Mouse (Mus musculus) heart, embryonic 11.5 days (tissue): Measurements from ENCODE around the gene Fev. TPM values are rescaled to one million over a fixed set of nuclear protein-coding genes. Genes with fewer than 3 reads are reported as not detected.

Experiments
- ATAC-seq: fragments of 200-750 bp; cut with Nextera tagmentation; replicated peaks from 2 replicates; pipeline ENCODE4 v1.8.0; 2017; ENCODE audit warnings: moderate library complexity; ENCODE audit not compliant: insufficient number of reproducible peaks, low FRiP score, low TSS enrichment
- H3K27ac ChIP-seq: fragments of 300-500 bp; sonication (generic); 2 replicates; pipeline ENCODE4 v1.5.1; 2014; ENCODE audit warnings: mild to moderate bottlenecking, low read depth, low read length
- H3K27me3 ChIP-seq: fragments of 300-500 bp; sonication (generic); 2 replicates; pipeline ENCODE4 v1.6.1; 2014; ENCODE audit warnings: mild to moderate bottlenecking, low read length, mixed read lengths; ENCODE audit not compliant: control insufficient read depth, insufficient read depth
- H3K36me3 ChIP-seq: fragments of 300-500 bp; sonication (generic); 2 replicates; pipeline ENCODE4 v1.6.1; 2014; ENCODE audit warnings: mild to moderate bottlenecking, low read length, moderate library complexity, mixed read lengths; ENCODE audit not compliant: control insufficient read depth, insufficient read depth
- H3K4me1 ChIP-seq: fragments of 300-500 bp; sonication (generic); 2 replicates; pipeline ENCODE4 v1.6.1; 2014; ENCODE audit warnings: low read length; ENCODE audit not compliant: control insufficient read depth, insufficient read depth
- H3K4me2 ChIP-seq: fragments of 300-500 bp; sonication (generic); 2 replicates; pipeline ENCODE4 v1.6.1; 2014; ENCODE audit warnings: mild to moderate bottlenecking, moderate library complexity
- H3K4me3 ChIP-seq: fragments of 300-500 bp; sonication (generic); 2 replicates; pipeline ENCODE4 v1.5.1; 2014; ENCODE audit warnings: low read depth, low read length
- H3K9ac ChIP-seq: fragments of 300-500 bp; sonication (generic); 2 replicates; pipeline ENCODE4 v1.6.1; 2014; ENCODE audit warnings: mild to moderate bottlenecking, low read depth, low read length, moderate library complexity
- H3K9me3 ChIP-seq: fragments of 300-500 bp; sonication (generic); replicated peaks from 2 replicates; pipeline ENCODE4 v1.6.1; 2016; ENCODE audit warnings: low read length; ENCODE audit not compliant: control insufficient read depth
- WGBS: fragments of 180-500 bp; shearing (Covaris S2); extraction: QIAGEN DNeasy Blood & Tissue Kit; methylation state at CpG from one replicate; pipeline ENCODE4 v1.1.7; 2014; ENCODE audit not compliant: insufficient replicate concordance; 5-methylcytosine and 5-hydroxymethylcytosine counted together
- polyA plus RNA-seq: library from polyadenylated mRNA; unstranded; fragments of >200 nt; fragmentation: Nextera tagmentation; extraction: Ambion mirVana; gene quantifications from 2 replicates; pipeline ENCODE4 v1.2.1, GENCODE M21; 2014

The Fev gene
- polyA plus RNA-seq, 1 experiment from 2014 or later = 1.4 TPM

DNA sequence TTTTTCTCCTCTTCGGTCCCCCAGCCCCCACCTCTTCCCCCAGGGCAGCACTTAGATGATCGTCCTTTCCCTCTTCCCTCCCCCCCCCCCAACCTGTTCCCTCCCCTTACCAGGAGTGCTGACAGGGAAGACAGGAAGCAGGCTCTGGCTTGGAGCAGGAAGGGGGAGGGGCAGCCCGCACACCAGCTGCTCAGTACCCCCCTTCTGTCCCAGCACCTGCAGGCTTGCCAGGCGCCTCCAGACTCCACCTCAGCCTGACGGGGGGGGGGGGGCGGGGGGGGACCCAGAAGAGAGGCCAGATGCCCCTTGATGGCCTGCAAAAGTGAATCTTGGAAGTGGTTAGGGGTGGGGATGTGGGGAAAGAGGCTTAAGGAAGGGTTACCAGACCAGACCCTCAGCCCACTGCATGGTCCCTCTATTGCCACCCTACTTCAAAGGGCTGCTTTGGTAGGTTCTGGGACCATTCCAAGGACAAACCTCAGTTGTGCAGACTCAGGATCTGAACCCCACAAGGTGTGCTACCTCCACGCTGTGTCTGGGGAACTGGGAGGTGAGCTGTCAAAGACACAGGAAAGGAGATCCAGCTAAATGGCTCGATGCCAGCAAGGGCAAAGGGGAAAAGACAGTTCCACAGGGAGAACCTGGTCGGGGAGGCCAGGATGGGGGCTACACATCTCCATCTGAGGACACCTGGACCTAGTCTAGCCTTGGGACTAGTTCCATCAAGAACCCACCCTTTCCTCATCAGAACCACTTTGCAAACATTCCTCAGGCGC, 13.6 kb upstream of the Fev start:
- no peak overlapping the region for H3K9ac ChIP-seq
- H3K9me3 ChIP-seq = no peaks in the 10 kb centered on the region
- no peak overlapping the region for H3K4me2 ChIP-seq
- no peaks in the 10 kb centered on the region for H3K36me3 ChIP-seq
- peaks cover 98% of the 10 kb centered on the region for H3K27me3 ChIP-seq
- 5% methylated on average over 7 of the region's 10 CpGs for WGBS
- no peak overlapping the region for H3K4me3 ChIP-seq
- peaks cover 15% of the 10 kb centered on the region for H3K4me1 ChIP-seq
- no peak overlapping the region for H3K27ac ChIP-seq
- ATAC-seq = no peak

DNA sequence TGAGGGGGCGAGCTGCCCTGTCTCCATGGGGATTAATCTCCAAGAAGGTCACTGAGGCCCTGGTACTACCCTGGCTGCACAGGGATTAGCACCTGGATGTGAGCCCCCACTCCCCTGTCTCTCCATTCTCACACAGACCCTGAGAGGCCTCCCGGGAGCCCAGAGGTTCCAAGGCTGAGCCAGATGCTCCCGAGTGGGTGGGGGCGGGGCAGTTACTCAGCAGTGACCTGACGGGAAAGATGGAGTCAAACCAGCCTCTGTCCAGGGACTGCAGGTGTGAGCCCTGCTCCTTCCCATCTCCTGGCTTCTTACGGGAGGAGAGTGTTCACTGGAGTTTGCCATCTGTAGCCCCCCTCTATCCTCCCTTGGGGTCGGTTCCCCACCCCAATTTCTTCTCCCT, 12.8 kb upstream of the Fev start:
- H3K9ac ChIP-seq = no peak overlapping the region
- no peak overlapping the region for H3K27ac ChIP-seq
- no peak for ATAC-seq
- no peaks in the 10 kb centered on the region for H3K9me3 ChIP-seq
- WGBS = 2% methylated on average over 7 of the region's 7 CpGs
- no peak overlapping the region for H3K4me3 ChIP-seq
- no peak overlapping the region for H3K4me2 ChIP-seq
- H3K4me1 ChIP-seq = peaks cover 15% of the 10 kb centered on the region
- H3K27me3 ChIP-seq = peaks cover 98% of the 10 kb centered on the region
- no peaks in the 10 kb centered on the region for H3K36me3 ChIP-seq

DNA sequence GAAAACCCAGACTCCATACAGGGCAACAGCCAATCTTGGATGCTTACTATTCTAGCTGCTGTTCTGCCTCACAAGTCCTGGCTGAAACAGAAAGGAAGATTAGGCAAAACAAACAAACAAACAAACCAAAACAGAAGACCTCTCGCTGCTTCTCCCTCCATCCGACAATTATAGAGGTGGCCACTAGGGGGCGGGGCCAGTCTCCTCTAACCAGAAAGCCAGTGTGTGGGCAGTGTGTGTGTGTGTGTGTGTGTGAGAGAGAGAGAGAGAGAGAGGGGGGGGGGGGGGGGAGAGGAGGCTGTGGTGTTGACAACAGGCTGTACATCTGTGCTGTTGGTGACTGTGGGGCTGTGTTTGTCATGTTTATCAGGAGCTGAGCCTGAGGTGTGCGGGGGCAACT, 9.7 kb upstream of the Fev start:
- ATAC-seq = no peak
- H3K27me3 ChIP-seq = peaks cover 98% of the 10 kb centered on the region
- WGBS = 24% methylated on average over 4 of the region's 4 CpGs
- no peaks in the 10 kb centered on the region for H3K36me3 ChIP-seq
- no peaks in the 10 kb centered on the region for H3K9me3 ChIP-seq
- H3K4me1 ChIP-seq = peaks cover 10% of the 10 kb centered on the region
- no peak overlapping the region for H3K4me3 ChIP-seq
- H3K4me2 ChIP-seq = no peak overlapping the region
- H3K27ac ChIP-seq = no peak overlapping the region
- no peak overlapping the region for H3K9ac ChIP-seq

DNA sequence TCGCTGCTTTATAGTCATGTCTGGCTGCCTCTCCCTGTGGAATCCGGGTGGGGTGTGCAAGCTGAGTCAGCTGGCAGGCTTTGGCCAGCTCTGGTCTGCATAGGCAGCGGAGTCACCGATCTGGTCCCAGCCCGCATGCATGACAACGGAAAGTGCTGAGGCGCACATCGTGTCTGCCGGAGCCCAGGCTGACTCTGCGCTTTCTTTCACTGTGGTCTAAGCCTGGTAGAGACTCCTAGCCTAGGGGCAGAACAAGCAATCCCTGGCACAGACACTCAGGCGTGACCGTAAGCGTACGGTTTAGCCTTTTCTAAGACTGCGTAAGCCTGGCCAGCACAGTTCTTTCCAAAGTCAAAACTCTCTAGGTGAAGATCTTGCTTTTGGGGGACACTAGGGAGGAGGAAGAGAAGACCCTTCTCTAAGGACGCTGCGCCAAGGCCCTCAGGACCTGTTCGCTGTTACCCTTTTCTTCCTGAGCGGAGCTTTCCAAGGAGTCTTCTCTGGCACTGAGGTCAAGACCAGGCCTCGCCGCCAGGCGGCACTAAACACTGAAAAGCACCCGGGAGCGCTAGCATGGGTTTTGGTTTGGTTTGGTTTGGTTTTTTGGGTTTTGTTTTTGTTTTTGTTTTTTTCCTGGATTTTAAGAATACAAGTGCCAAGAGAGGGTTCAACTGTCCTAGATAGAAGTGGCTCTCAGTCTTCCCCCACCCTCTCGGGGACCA, 8.1 kb upstream of the Fev start, which contains the start of gene Cryba2:
Gene Cryba2 (minus strand): TSS at position 10 of the 722 bp plus-strand sequence.
- peak within 1 kb of the TSS; percentile 29 for H3K4me2 ChIP-seq

DNA sequence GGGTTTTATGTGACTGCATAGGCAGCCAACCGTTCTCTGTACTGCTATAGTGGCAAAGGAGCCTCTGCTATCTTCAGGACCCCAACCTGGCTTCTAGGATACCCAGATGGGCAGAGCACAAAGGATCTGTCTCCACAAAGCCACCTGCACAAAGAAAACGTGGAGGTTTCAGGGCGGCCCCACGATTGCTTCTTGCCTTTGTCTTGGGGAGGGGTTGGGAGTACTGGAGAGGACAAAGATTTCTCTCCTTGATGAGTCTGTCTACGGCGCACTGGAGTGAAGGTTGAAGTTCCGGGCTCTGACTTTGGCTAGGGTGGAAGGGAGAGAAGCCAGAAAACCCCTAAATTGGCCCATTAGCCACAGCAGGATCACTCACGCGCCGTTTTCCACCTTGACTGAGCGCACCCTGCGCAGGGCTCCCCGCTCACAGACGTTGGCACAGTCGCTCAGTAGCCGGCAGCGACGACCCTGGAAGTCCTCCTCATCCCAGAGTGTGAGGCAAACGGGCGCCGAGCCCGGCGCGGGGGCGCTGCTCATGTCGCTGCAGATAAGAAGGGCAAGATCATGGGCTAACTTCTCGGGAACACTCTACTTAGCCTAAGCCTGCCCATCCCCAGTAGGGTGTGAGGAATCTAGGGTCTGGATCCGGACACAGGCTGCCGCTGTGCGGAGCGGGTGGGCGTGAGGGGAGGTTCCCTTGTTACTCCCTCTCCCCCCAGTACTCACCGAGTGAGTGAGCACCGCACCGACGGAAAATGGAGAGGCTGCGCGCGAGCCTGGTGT, 7.3 kb upstream of the Fev start:
- ATAC-seq = no peak
- Histone ChIP-seq H3K4me2 (peak overlapping the region; percentile 29), H3K36me3 (no peaks in the 10 kb centered on the region), H3K27me3 (peaks cover 90% of the 10 kb centered on the region), H3K9ac (no peak overlapping the region), H3K4me3 (0 out of 2 replicates have a peak overlapping the region, but pooled peaks have one; percentile 8), H3K9me3 (no peaks in the 10 kb centered on the region), H3K27ac (no peak overlapping the region), H3K4me1 (no peaks in the 10 kb centered on the region)
- WGBS = 2% methylated on average over 39 of the region's 39 CpGs

More for the DNA sequence above, 8.1 kb upstream of the Fev start, which contains the start of gene Cryba2:
- Histone ChIP-seq H3K27me3 (peaks cover 92% of the 10 kb centered on the region), H3K27ac (no peak within 1 kb of the TSS), H3K4me3 (0 out of 2 replicates have a peak within 1 kb of the TSS, but pooled peaks have one; percentile 8), H3K9me3 (no peaks in the 10 kb centered on the region), H3K4me1 (0 out of 2 replicates have a peak, but pooled peaks cover 4% of the 10 kb centered on the region), H3K36me3 (no peaks in the 10 kb centered on the region), H3K9ac (no peak within 1 kb of the TSS)
- no peak for ATAC-seq
- WGBS = 4% methylated on average over 25 of the region's 25 CpGs

DNA sequence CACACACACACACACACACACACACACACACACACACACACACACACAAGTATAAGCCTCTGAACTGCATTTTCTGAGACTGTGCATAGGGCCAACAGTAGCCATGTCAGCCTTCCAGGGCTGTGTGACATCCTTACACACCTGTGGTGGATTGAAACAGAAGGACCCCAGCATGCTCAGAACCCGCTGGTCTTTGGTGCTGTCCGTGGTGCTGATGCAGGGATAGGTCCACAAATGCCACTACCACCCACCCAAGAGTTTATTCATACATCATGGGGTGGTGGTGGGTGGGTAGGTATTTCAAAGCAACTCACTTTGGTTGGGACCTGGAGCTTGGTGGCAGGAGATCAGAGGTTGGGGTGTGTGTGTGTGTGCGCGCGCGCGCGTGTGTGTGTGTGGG, 6.3 kb upstream of the Fev start:
- Histone ChIP-seq H3K9me3 (no peaks in the 10 kb centered on the region), H3K4me1 (no peaks in the 10 kb centered on the region), H3K27ac (no peak overlapping the region), H3K9ac (no peak overlapping the region), H3K36me3 (no peaks in the 10 kb centered on the region), H3K27me3 (peaks cover 89% of the 10 kb centered on the region), H3K4me2 (no peak overlapping the region), H3K4me3 (no peak overlapping the region)
- 12% methylated on average over 5 of the region's 8 CpGs for WGBS
- no peak for ATAC-seq

DNA sequence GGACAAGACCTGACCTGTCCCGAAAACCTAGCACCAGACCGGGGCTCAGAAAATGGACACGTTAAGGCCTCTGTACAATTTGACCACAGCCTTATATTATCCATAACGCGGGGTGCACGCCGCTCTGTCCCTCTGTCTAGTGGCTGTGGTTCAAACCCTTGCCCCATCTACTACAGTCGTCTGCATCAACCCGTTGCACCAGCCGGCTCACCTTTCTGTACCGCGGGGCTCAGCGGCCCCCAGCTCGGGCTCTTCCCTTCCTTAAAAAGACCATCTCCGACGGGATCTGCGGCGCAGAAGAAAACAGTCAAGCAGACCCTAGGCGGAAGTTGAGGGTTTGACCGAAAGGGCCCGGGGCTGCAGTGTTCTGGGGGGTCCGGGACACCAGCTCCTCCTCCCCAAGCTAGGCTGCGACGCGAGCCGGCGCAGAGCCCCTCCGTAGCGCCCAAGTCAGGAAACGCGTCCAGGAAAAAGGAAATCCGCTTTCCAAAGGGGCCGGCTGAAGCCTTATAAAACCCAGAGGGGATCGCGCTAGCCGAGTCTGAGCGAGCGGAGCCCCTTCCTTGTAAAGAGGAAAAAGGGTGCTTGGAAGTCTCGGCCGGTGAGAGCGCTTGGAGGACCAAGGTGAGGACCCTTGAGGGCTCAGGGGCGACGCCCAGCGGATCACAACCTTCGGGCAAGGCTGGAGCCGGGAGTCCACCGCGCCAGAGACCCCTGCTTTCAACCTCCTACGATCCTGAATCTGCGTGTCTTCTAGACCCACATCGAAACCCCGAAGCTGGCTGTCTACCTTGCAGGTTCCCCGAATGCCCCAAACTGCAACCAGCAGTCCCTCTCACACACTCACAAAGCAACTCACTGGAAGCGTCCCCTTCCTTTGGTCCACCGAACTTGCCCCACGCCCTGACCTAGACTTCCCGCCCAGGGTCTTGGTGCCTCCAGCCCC, 750 bp downstream of the Fev start:
- Histone ChIP-seq H3K9ac (peak overlapping the region; percentile 59), H3K9me3 (no peaks in the 10 kb centered on the region), H3K4me2 (peak overlapping the region; percentile 67), H3K4me3 (peak overlapping the region; percentile 50), H3K36me3 (no peaks in the 10 kb centered on the region), H3K27me3 (peaks cover 83% of the 10 kb centered on the region), H3K4me1 (peaks cover 17% of the 10 kb centered on the region; the same call in 1 of the 2 replicates), H3K27ac (peak overlapping the region; percentile 46; the same call in 1 of the 2 replicates)
- under 1% methylated on average over 57 of the region's 57 CpGs for WGBS
- no peak for ATAC-seq
